Mouse (Mus musculus) cerebellum, adult 2 months (tissue): ENCODE data around the gene Gm17402.

Experiments
- CTCF ChIP-seq: fragments of 200-500 bp; IDR thresholded peaks from 2 replicates; pipeline ENCODE4 v1.5.1; 2011; ENCODE audit warnings: low read depth, mild to moderate bottlenecking, control low read depth, low read length, moderate library complexity, borderline replicate concordance; ENCODE audit not compliant: insufficient read depth
- POLR2A ChIP-seq: fragments of 200-500 bp; IDR thresholded peaks from 2 replicates; pipeline ENCODE4 v1.6.1; 2011; ENCODE audit warnings: low read length, control low read depth, borderline replicate concordance; ENCODE audit not compliant: insufficient read depth

DNA sequence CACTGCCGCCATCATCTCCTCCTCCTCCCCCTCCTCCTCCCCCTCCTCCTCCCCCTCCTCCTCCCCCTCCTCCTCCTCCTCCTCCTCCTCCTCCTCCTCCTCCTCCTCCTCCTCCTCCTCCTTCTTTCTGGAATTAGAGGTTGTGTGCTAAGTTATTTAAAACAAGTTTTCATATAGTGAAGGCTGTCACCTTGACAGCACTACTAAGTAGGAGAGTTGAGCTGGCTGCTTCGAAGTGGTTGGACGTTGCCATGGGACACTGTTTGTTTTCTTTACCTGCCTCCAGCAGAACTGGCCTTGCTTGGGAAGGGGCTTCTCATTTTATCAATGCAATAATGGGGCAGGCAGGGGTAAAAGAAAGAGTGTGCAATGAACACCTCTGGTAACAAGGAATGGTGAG lies at the start of gene Gm17402:
- TF ChIP-seq CTCF (no peak), POLR2A (no peak)
